Mouse (Mus musculus) kidney, postnatal 0 days (tissue): ENCODE results near the gene Rap1a. TPM values are rescaled to one million over a fixed set of nuclear protein-coding genes. Genes with fewer than 3 reads are reported as not detected.

Source experiments
- ATAC-seq: fragments of 200-750 bp; cut with Nextera tagmentation; replicated peaks from 2 replicates; pipeline ENCODE4 v1.8.0; 2017; ENCODE audit warnings: low read depth, moderate number of reproducible peaks, moderate TSS enrichment, moderate library complexity; ENCODE audit not compliant: low FRiP score
- DNase-seq: peaks from one replicate; pipeline ENCODE4 v3.0.0-alpha.2; 2016; ENCODE audit warnings: low spot score
- H3K27ac ChIP-seq: fragments of 300-500 bp; sonication (generic); 2 replicates; pipeline ENCODE4 v1.5.1; 2014; ENCODE audit warnings: mild to moderate bottlenecking
- H3K27me3 ChIP-seq: fragments of 300-500 bp; sonication (generic); 2 replicates; pipeline ENCODE4 v1.6.1; 2014; ENCODE audit warnings: low read length, mixed read lengths; ENCODE audit not compliant: insufficient read depth
- H3K36me3 ChIP-seq: fragments of 300-500 bp; sonication (generic); 2 replicates; pipeline ENCODE4 v1.6.1; 2014; ENCODE audit warnings: low read length, mixed read lengths; ENCODE audit not compliant: insufficient read depth
- H3K4me1 ChIP-seq: fragments of 300-500 bp; sonication (generic); replicated peaks from 2 replicates; pipeline ENCODE4 v1.6.1; 2014; ENCODE audit warnings: antibody characterized with exemption, low read length, mixed read lengths; ENCODE audit not compliant: insufficient read depth
- H3K4me2 ChIP-seq: fragments of 300-500 bp; sonication (generic); 2 replicates; pipeline ENCODE4 v1.6.1; 2014; ENCODE audit warnings: mild to moderate bottlenecking, low read length, moderate library complexity, mixed read lengths
- H3K4me3 ChIP-seq: fragments of 300-500 bp; sonication (generic); replicated peaks from 2 replicates; pipeline ENCODE4 v1.5.1; 2014; ENCODE audit warnings: low read depth, low read length
- H3K9ac ChIP-seq: fragments of 300-500 bp; sonication (generic); 2 replicates; pipeline ENCODE4 v1.6.1; 2014; ENCODE audit warnings: low read depth, low read length
- H3K9me3 ChIP-seq: fragments of 300-500 bp; sonication (generic); replicated peaks from 2 replicates; pipeline ENCODE4 v1.6.1; 2016; ENCODE audit warnings: low read length, inconsistent platforms, mixed read lengths
- CTCF ChIP-seq: IDR thresholded peaks from 2 replicates; pipeline ENCODE4 v1.5.1; 2016; ENCODE audit warnings: antibody characterized with exemption, low read depth, mild to moderate bottlenecking, moderate library complexity
- WGBS: fragments of 180-500 bp; shearing (Covaris S2); extraction: QIAGEN DNeasy Blood & Tissue Kit; methylation state at CpG from one replicate; pipeline ENCODE4 v1.1.7; 2014; 5-methylcytosine and 5-hydroxymethylcytosine counted together
- polyA plus RNA-seq: library from polyadenylated mRNA; unstranded; fragments of >200 nt; fragmentation: Nextera tagmentation; extraction: Ambion mirVana; gene quantifications from 2 replicates; pipeline ENCODE4 v1.2.1, GENCODE M21; 2015

Gene Rap1a
- polyA plus RNA-seq, 1 experiment from 2014 or later, result 111 TPM

DNA sequence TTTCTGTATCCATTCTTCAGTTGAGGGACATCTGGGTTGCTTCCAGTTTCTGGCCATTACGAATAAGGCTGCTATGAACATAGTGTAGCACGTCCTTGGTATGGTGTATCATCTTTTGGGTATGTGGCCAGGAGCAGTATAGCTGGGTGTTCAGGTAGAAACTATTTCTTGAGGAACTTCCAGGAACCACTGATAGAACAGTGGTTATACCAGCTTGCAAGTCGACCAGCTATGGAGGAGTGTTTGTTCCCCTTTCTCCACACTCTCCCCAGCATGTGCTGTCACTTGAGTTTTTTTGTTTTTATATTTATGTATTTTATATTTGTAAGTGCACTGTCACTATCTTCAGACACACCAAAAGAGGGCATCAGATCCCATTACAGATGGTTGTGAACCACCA lies 13.8 kb downstream of the Rap1a start:
- Histone ChIP-seq H3K4me1 (peaks cover 4% of the 10 kb centered on the region), H3K36me3 (no peaks in the 10 kb centered on the region), H3K9ac (no peak overlapping the region), H3K9me3 (no peaks in the 10 kb centered on the region), H3K4me3 (no peak overlapping the region), H3K4me2 (no peak overlapping the region), H3K27ac (no peak overlapping the region), H3K27me3 (no peaks in the 10 kb centered on the region)
- no peak for TF ChIP-seq CTCF
- ATAC-seq, result no peak
- 90% methylated on average over 3 of the region's 3 CpGs for WGBS
- no peak for DNase-seq

DNA sequence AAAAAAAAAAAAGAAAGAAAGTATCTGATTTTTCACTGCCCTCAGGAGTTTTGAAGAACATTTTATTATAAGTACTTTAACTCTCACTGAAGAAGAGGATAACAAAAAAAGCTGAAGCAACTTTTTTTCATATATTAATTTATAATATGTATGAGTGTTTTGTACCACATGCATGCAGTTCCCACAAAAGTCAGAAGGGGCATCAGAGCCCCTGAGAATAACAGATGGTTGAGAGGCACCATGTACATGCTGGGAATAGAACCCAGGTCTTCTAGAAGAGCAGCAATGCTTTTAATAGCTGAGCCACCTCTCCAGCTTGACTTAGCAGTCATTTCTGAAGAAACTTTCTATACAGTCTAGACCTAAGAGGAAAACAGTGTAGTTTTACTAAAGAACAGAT lies 15.3 kb downstream of the Rap1a start:
- H3K9me3 ChIP-seq, result no peaks in the 10 kb centered on the region
- H3K36me3 ChIP-seq, result no peaks in the 10 kb centered on the region
- H3K9ac ChIP-seq, result no peak overlapping the region
- no peak; the same call in 1 of the 2 replicates for TF ChIP-seq CTCF
- H3K4me1 ChIP-seq, result peaks cover 5% of the 10 kb centered on the region
- H3K27ac ChIP-seq, result no peak overlapping the region
- no peaks in the 10 kb centered on the region for H3K27me3 ChIP-seq
- no peak overlapping the region for H3K4me2 ChIP-seq
- no peak overlapping the region for H3K4me3 ChIP-seq
- ATAC-seq (no peak), DNase-seq (no peak)

DNA sequence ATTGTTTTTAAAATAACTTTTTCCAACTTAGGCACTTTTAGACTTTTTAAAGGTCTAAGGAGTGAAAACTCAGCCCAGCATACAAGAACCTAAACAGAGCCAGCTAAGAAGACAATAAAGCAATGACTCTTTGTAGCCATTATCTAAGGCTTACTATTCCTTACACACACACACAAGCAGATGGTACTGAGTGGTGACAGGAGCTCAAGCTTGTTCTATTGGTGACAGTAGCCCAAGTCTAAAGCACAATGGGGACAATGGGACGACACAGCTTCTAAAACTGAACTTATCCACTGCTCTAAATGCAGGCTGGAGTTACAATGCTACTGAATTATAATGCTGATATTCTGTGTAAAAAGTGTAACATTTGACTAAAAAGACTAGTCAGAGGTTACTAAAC lies 17.3 kb downstream of the Rap1a start:
- H3K4me3 ChIP-seq, result no peak overlapping the region
- no peak overlapping the region for H3K9ac ChIP-seq
- 63% methylated on average over 1 of the region's 1 CpGs for WGBS
- ATAC-seq (no peak), DNase-seq (no peak)
- H3K4me1 ChIP-seq, result peaks cover 5% of the 10 kb centered on the region
- H3K4me2 ChIP-seq, result no peak overlapping the region
- H3K27me3 ChIP-seq, result no peaks in the 10 kb centered on the region
- no peaks in the 10 kb centered on the region for H3K36me3 ChIP-seq
- no peak overlapping the region for H3K27ac ChIP-seq
- TF ChIP-seq CTCF, result no peak
- H3K9me3 ChIP-seq, result no peaks in the 10 kb centered on the region

DNA sequence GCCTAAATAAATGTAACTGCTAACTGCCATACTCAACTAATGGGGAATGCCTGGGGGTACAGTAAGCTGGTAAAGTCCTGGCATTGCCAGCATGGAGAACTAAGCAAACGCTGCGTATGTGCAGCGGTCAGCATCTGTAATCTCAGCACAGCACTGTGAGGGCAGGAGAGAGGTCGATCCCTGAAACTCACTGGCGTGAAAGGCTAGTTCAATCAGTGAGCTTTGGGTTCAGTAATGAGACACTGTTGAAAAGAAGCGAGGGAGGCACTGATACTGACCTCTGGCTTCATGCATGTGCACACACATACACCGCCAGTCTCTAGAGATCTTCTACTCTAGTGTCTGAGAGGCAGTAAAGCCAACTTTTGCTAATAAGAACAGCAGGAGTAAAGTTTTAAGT lies 18.7 kb downstream of the Rap1a start:
- no peak for TF ChIP-seq CTCF
- Histone ChIP-seq H3K27ac (peak overlapping the region; percentile 36; the same call in 1 of the 2 replicates), H3K9ac (no peak overlapping the region), H3K4me2 (no peak overlapping the region), H3K4me1 (peaks cover 5% of the 10 kb centered on the region), H3K9me3 (no peaks in the 10 kb centered on the region), H3K36me3 (no peaks in the 10 kb centered on the region), H3K27me3 (no peaks in the 10 kb centered on the region), H3K4me3 (no peak overlapping the region)
- 48% methylated on average over 7 of the region's 7 CpGs for WGBS
- peak; percentile 47 for DNase-seq
- ATAC-seq, result no peak

DNA sequence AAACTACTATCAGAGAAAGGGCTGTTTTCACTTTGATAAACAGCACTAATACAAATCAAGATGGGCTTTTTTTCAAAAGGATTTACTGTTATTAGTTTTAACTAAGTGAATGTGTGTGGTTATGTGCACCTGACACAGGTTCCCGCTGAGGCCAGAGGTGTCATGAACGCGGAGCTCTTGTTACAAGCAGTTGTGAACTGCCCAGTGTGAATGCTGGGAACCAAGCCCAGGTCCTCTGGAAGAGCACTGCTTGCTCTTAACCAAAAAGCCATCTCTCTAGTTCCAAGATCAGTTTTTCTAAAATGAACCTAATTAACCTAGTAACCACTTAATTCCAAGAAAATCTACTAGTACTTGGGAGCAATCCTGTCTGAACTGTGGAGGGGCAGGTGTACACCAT lies 23.1 kb downstream of the Rap1a start:
- no peak for ATAC-seq
- H3K9me3 ChIP-seq, result no peaks in the 10 kb centered on the region
- no peak overlapping the region for H3K27ac ChIP-seq
- no peak overlapping the region for H3K9ac ChIP-seq
- H3K4me3 ChIP-seq, result no peak overlapping the region
- peaks cover 5% of the 10 kb centered on the region for H3K4me1 ChIP-seq
- no peak overlapping the region for H3K4me2 ChIP-seq
- no peak for TF ChIP-seq CTCF
- no peaks in the 10 kb centered on the region for H3K27me3 ChIP-seq
- DNase-seq, result no peak
- 93% methylated on average over 3 of the region's 3 CpGs for WGBS
- H3K36me3 ChIP-seq, result no peaks in the 10 kb centered on the region

DNA sequence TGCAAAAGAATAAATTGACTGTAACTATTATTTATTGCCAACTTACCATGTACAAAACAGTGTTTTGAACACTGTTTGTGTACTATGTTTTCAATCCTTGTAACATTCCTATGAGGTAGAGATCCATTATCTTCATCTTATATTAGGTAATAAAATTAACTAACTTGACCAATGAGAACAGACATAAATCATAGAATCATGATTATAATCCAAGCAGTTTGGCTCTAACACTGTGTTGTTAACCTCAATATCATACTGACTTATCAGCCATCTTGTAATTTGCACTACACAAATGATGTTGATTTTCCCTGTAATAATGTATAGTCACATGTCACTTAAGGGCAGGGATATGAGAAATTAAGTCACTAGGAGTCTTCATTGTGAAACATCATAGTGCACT lies 26.6 kb downstream of the Rap1a start:
- DNase-seq, result no peak
- Histone ChIP-seq H3K27ac (no peak overlapping the region), H3K4me3 (no peak overlapping the region), H3K4me1 (no peaks in the 10 kb centered on the region), H3K36me3 (no peaks in the 10 kb centered on the region), H3K9ac (no peak overlapping the region), H3K9me3 (no peaks in the 10 kb centered on the region), H3K27me3 (no peaks in the 10 kb centered on the region), H3K4me2 (no peak overlapping the region)
- no peak for ATAC-seq
- no peak for TF ChIP-seq CTCF

DNA sequence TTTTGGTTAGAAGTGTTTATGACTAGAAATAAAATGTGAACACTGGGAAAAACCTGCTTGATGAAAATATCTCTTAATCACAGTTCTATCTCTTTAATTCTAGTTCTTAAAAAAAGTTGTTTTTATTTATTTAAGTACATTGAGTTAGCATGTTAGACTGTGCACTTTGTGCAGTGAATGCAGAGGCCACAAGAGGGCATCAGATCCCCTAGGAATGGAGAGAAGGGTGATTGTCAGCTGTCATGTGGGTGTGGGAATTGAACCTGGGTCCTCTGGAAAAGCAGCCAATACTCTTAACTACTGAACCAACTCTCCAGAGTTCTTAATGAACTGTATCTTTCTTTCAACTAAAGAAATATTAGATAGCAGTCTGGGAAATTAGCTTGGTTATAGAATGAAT lies 29.6 kb downstream of the Rap1a start:
- TF ChIP-seq CTCF, result peak; percentile 59
- H3K27ac ChIP-seq, result no peak overlapping the region
- H3K36me3 ChIP-seq, result no peaks in the 10 kb centered on the region
- no peak for ATAC-seq
- no peaks in the 10 kb centered on the region for H3K4me1 ChIP-seq
- H3K4me2 ChIP-seq, result no peak overlapping the region
- no peak for DNase-seq
- H3K27me3 ChIP-seq, result no peaks in the 10 kb centered on the region
- H3K4me3 ChIP-seq, result no peak overlapping the region
- no peak overlapping the region for H3K9ac ChIP-seq
- no peaks in the 10 kb centered on the region for H3K9me3 ChIP-seq
